Mouse (Mus musculus): ENCODE data around the gene Cyp3a41a. TPM values are rescaled to one million over a fixed set of nuclear protein-coding genes. Genes with fewer than 3 reads are reported as not detected.
"Not testable (repeated sequence)": the region's sequence is repeated elsewhere in the genome, so short reads cannot be mapped to it uniquely, and the experiment has no call there.

Cyp3a41a gene
- not detected in 2 replicates for polyA plus RNA-seq (2012; ENCODE audit: insufficient read depth, insufficient read length, low replicate concordance, missing spikeins)

GRCm38 (mm10) chr5:145720036-145720435, at the start of gene Cyp3a41a:
TSS of gene Cyp3a41a (minus strand) at chr5:145720136.
- H3K4me3 ChIP-seq (ENCODE audit: insufficient read depth, low read depth, low read length); H3K27ac ChIP-seq (ENCODE audit: insufficient read depth, low read depth, low read length); H3K4me1 ChIP-seq (ENCODE audit: control insufficient read depth, insufficient read depth, low read length): not testable (repeated sequence)
- WGBS: 84% methylated on average over 1 of the region's 2 CpGs

DNA sequence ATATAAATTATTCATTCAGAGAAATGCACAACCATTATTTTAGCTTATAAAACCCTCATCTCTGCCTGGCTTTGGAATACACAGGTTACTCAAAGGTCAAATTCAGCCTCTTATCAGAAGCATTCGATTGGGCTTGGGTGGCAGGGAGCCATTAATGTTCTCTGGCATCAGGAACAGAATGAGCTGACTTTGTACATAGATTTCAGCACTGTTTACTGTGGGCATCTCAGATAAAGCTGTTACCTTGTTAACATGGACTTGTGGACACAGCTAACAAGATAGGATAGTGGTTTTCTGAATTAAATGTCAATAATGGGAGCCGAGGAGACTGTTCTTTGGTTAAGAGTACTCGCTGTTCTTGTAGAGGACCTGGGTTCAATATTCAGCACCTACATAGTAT, 17.6 kb upstream of the Cyp3a41a start:
- H3K4me1 ChIP-seq (ENCODE audit: control insufficient read depth, insufficient read depth, low read length); H3K27ac ChIP-seq (ENCODE audit: insufficient read depth, low read depth, low read length); H3K4me3 ChIP-seq (ENCODE audit: insufficient read depth, low read depth, low read length): not testable (repeated sequence)
- WGBS: 74% methylated on average over 3 of the region's 3 CpGs

- WGBS: 28% methylated on average over 1 of the region's 1 CpGs
- not testable (repeated sequence) for H3K4me3 ChIP-seq (ENCODE audit: insufficient read depth, low read depth, low read length); H3K4me1 ChIP-seq (ENCODE audit: control insufficient read depth, insufficient read depth, low read length)
Observed at GRCm38 (mm10) chr5:145714296-145714695, 5.6 kb downstream of the Cyp3a41a start.

DNA sequence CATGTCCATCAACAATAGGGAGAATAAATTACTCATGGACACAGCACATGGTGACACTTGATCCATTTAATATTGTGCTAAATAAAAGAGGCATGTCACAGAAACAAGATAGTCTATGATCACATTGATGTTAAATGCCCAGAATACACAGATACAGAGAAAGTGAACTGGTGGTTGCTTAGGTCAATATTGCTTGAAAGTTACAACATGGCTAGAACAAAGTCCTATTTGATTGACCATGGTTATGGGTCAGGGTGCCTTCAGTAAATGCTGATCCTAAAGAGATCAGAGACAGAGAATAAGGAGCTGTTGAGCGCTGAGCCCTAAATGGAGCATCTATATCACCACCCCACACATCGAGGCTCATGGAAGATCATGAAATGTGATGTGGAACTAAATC, 12.6 kb downstream of the Cyp3a41a start:
- WGBS: 83% methylated on average over 2 of the region's 2 CpGs
- not testable (repeated sequence) for H3K27ac ChIP-seq (ENCODE audit: insufficient read depth, low read depth, low read length); H3K4me1 ChIP-seq (ENCODE audit: control insufficient read depth, insufficient read depth, low read length); H3K4me3 ChIP-seq (ENCODE audit: insufficient read depth, low read depth, low read length)

More at GRCm38 (mm10) chr5:145714296-145714695, 5.6 kb downstream of the Cyp3a41a start:
- H3K27ac ChIP-seq (ENCODE audit: insufficient read depth, low read depth, low read length): not testable (repeated sequence)

GRCm38 (mm10) chr5:145662007-145662406, 57.9 kb downstream of the Cyp3a41a start:
- H3K4me1 ChIP-seq (ENCODE audit: control insufficient read depth, insufficient read depth, low read length): no peaks in the 10 kb centered on the region
- H3K27ac ChIP-seq (ENCODE audit: insufficient read depth, low read depth, low read length): no peak overlapping the region
- no peak overlapping the region for H3K4me3 ChIP-seq (ENCODE audit: insufficient read depth, low read depth, low read length)
- 85% methylated on average over 7 of the region's 7 CpGs for WGBS
- TF ChIP-seq CTCF (IDR thresholded peaks at IDR 0.05; ENCODE audit: insufficient read depth, low read depth, low read length) (no peak), POLR2A (IDR thresholded peaks at IDR 0.05; ENCODE audit: insufficient read depth, low read depth, low read length) (no peak)

GRCm38 (mm10) chr5:145647779-145648178, 72.2 kb downstream of the Cyp3a41a start:
- WGBS: 77% methylated on average over 4 of the region's 4 CpGs
- Histone ChIP-seq H3K4me3 (ENCODE audit: insufficient read depth, low read depth, low read length) (no peak overlapping the region), H3K4me1 (ENCODE audit: control insufficient read depth, insufficient read depth, low read length) (no peaks in the 10 kb centered on the region), H3K27ac (ENCODE audit: insufficient read depth, low read depth, low read length) (no peak overlapping the region)
- no peak for TF ChIP-seq POLR2A (IDR thresholded peaks at IDR 0.05; ENCODE audit: insufficient read depth, low read depth, low read length)
- TF ChIP-seq CTCF (IDR thresholded peaks at IDR 0.05; ENCODE audit: insufficient read depth, low read depth, low read length): no peak

Other genes starting within 250 kb of the Cyp3a41a start
- gene Cyp3a41b, start 135.4 kb downstream of the Cyp3a41a start, polyA plus RNA-seq (2012; ENCODE audit: insufficient read depth, insufficient read length, low replicate concordance, missing spikeins): not detected in 2 replicates
- gene Cyp3a44, start 85.7 kb upstream of the Cyp3a41a start, polyA plus RNA-seq (2012; ENCODE audit: insufficient read depth, insufficient read length, low replicate concordance, missing spikeins): not detected in 2 replicates
- gene Cyp3a11, start 159.8 kb upstream of the Cyp3a41a start, polyA plus RNA-seq (2012; ENCODE audit: insufficient read depth, insufficient read length, low replicate concordance, missing spikeins): not detected in 2 replicates